In genomic region chr2:163919581-163919980, GRCm38 (mm10) we compare ENCODE assay signal across 11 mouse cellular contexts. TPM values are rescaled to one million over a fixed set of nuclear protein-coding genes. Genes with fewer than 3 reads are reported as not detected.
DNase-seq lines count a peak whose midpoint lies in the region; ATAC-seq and TF ChIP-seq lines count a peak whose summit lies in the region.
"Had no signal": no experiment of that assay in that cellular context is flagged by ENCODE, and none has a peak within 500 bp of the region (broad histone marks: within the 10 kb centered on the region; RNA-seq: fewer than 3 reads in every experiment).

No protein-coding gene starts in this region.

- peaks cover 2% of the 10 kb centered on the region; the same call in 1 of the 2 replicates for H3K4me1 ChIP-seq in forebrain, embryonic 11.5 days (replicated peaks; ENCODE audit: control insufficient read depth, insufficient read depth, low read length)
- peaks cover 18% of the 10 kb centered on the region for H3K4me1 ChIP-seq in forebrain, embryonic 10.5 days
- peaks cover 41% of the 10 kb centered on the region for H3K4me1 ChIP-seq in hindbrain, embryonic 15.5 days (replicated peaks)
- peaks cover 2% of the 10 kb centered on the region for H3K4me1 ChIP-seq in neural tube, embryonic 14.5 days (ENCODE audit: control insufficient read depth, insufficient read depth, low read length)
- H3K4me1 ChIP-seq: liver, embryonic 12.5 days had no signal

- WGBS in forebrain, embryonic 11.5 days, result 67% methylated on average over 3 of the region's 3 CpGs
- WGBS in forebrain, embryonic 10.5 days, result 77% methylated on average over 3 of the region's 3 CpGs
- WGBS in hindbrain, embryonic 15.5 days, result 74% methylated on average over 3 of the region's 3 CpGs
- 85% methylated on average over 3 of the region's 3 CpGs for WGBS in neural tube, embryonic 14.5 days

- no peak overlapping the region for H3K9ac ChIP-seq in forebrain, embryonic 11.5 days (ENCODE audit: low read length)
- H3K9ac ChIP-seq in hindbrain, embryonic 15.5 days, result no peak overlapping the region
- H3K9ac ChIP-seq in neural tube, embryonic 14.5 days (replicated peaks; ENCODE audit: low read depth, low read length), result no peak overlapping the region
- H3K9ac ChIP-seq: liver, embryonic 12.5 days had no signal

- H3K27ac ChIP-seq in forebrain, embryonic 11.5 days (ENCODE audit: low read depth, low read length), result no peak overlapping the region
- H3K27ac ChIP-seq in forebrain, embryonic 10.5 days, result no peak overlapping the region
- no peak overlapping the region for H3K27ac ChIP-seq in layer of hippocampus, adult 2 months
- H3K27ac ChIP-seq in hindbrain, embryonic 15.5 days (replicated peaks), result no peak overlapping the region; the same call in 1 of the 2 replicates
- no peak overlapping the region for H3K27ac ChIP-seq in neural tube, embryonic 14.5 days (ENCODE audit: low read depth, low read length)
- H3K27ac ChIP-seq: liver, embryonic 12.5 days had no signal

- no peak for DNase-seq in forebrain, embryonic 11.5 days (ENCODE audit: low spot score)
- DNase-seq in forebrain, embryonic 10.5 days (ENCODE audit: extremely low spot score, low spot score), result no peak
- DNase-seq in layer of hippocampus, adult 2 months (ENCODE audit: low spot score in 2 of 2), result no peak
- no peak for DNase-seq in layer of hippocampus, adult 9-10 months (ENCODE audit: low spot score)
- DNase-seq in kidney, adult 18-20 months, result no peak
- DNase-seq in lung, postnatal 10 days, result no peak

- H3K27me3 ChIP-seq in forebrain, embryonic 11.5 days (ENCODE audit: control insufficient read depth, insufficient read depth, low read length), result peaks cover 41% of the 10 kb centered on the region
- H3K27me3 ChIP-seq in forebrain, embryonic 10.5 days (ENCODE audit: poor library complexity, severe bottlenecking), result peaks cover 86% of the 10 kb centered on the region
- H3K27me3 ChIP-seq in hindbrain, embryonic 15.5 days, result peaks cover 22% of the 10 kb centered on the region
- H3K27me3 ChIP-seq in neural tube, embryonic 14.5 days (ENCODE audit: control insufficient read depth, insufficient read depth, low read length), result peaks cover 13% of the 10 kb centered on the region

- no peak for ATAC-seq in forebrain, embryonic 11.5 days (replicated peaks; ENCODE audit: low FRiP score)
- no peak for ATAC-seq in hindbrain, embryonic 15.5 days (ENCODE audit: low FRiP score, low read depth)
- ATAC-seq in neural tube, embryonic 14.5 days (ENCODE audit: low read depth), result no peak
- ATAC-seq: liver, embryonic 12.5 days had no signal

- H3K9me3 ChIP-seq in forebrain, embryonic 11.5 days (ENCODE audit: control insufficient read depth, low read length), result no peaks in the 10 kb centered on the region
- H3K9me3 ChIP-seq in forebrain, embryonic 10.5 days, result no peaks in the 10 kb centered on the region
- H3K9me3 ChIP-seq in hindbrain, embryonic 15.5 days, result no peaks in the 10 kb centered on the region
- no peaks in the 10 kb centered on the region for H3K9me3 ChIP-seq in neural tube, embryonic 14.5 days (ENCODE audit: control insufficient read depth, low read length)
- H3K9me3 ChIP-seq: heart, embryonic 10.5 days; liver, embryonic 12.5 days had no signal

- peak overlapping the region; percentile 91; the same call in 1 of the 2 replicates for H3K4me2 ChIP-seq in forebrain, embryonic 11.5 days (ENCODE audit: low read depth, low read length, severe bottlenecking)
- H3K4me2 ChIP-seq in hindbrain, embryonic 15.5 days, result peak overlapping the region; percentile 87
- peak overlapping the region; percentile 51; the same call in 1 of the 2 replicates for H3K4me2 ChIP-seq in neural tube, embryonic 14.5 days (ENCODE audit: low read depth, low read length)

- H3K36me3 ChIP-seq in forebrain, embryonic 11.5 days (ENCODE audit: control insufficient read depth, insufficient read depth, low read length), result no peaks in the 10 kb centered on the region
- no peaks in the 10 kb centered on the region for H3K36me3 ChIP-seq in forebrain, embryonic 10.5 days (replicated peaks)
- H3K36me3 ChIP-seq in hindbrain, embryonic 15.5 days, result no peaks in the 10 kb centered on the region
- H3K36me3 ChIP-seq in neural tube, embryonic 14.5 days (ENCODE audit: control insufficient read depth, insufficient read depth, low read length), result no peaks in the 10 kb centered on the region
- H3K36me3 ChIP-seq: heart, embryonic 10.5 days; liver, embryonic 12.5 days had no signal

- TF ChIP-seq CTCF in layer of hippocampus, adult 2 months (conservative IDR thresholded peaks at IDR 0.05), result no peak

- no peak overlapping the region for H3K4me3 ChIP-seq in forebrain, embryonic 11.5 days (ENCODE audit: low read depth, low read length)
- no peak overlapping the region; the same call in 1 of the 2 replicates for H3K4me3 ChIP-seq in forebrain, embryonic 10.5 days
- peak overlapping the region; percentile 56; the same call in 1 of the 2 replicates for H3K4me3 ChIP-seq in layer of hippocampus, adult 2 months
- H3K4me3 ChIP-seq in hindbrain, embryonic 15.5 days, result peak overlapping the region; percentile 69
- no peak overlapping the region; the same call in 1 of the 2 replicates for H3K4me3 ChIP-seq in neural tube, embryonic 14.5 days (ENCODE audit: low read depth, low read length)

RNA-seq across cellular contexts. Expression of gene Rims4, which starts 1.1 kb away (rescaled TPM):
- 0.98 and 1.2 TPM in 2 replicates for polyA plus RNA-seq in forebrain, embryonic 11.5 days (2014; fragmentation: Nextera tagmentation; extraction: Ambion mirVana)
- 1.1 TPM in 2 replicates for polyA plus RNA-seq in forebrain, embryonic 10.5 days (2016; fragmentation: Nextera tagmentation; extraction: Ambion mirVana)
- 10 to 100 TPM; 37.0 to 39.9 TPM for total RNA-seq in layer of hippocampus, adult 2 months (2021)
- polyA plus RNA-seq in hindbrain, embryonic 15.5 days (2015; fragmentation: Nextera tagmentation; extraction: Ambion mirVana), result 18.2 and 21.5 TPM in 2 replicates
- 6.1 and 8.3 TPM in 2 replicates for polyA plus RNA-seq in neural tube, embryonic 14.5 days (2014; fragmentation: Nextera tagmentation; extraction: Ambion mirVana)
- total RNA-seq: common myeloid progenitor, adult 5-6 weeks had no signal

Comparison
In these comparisons a context has a peak if more than half of its experiments do, and no peak if none do; other contexts are left out.
1. H3K4me3 ChIP-seq: peak in layer of hippocampus, adult 2 months (single experiment) and hindbrain, embryonic 15.5 days (single experiment); none in forebrain, embryonic 11.5 days (single experiment), forebrain, embryonic 10.5 days (single experiment) and neural tube, embryonic 14.5 days (single experiment).
2. Peak in every context shown above with its lines, with median percentiles within 50 percentile points of each other: H3K4me2 ChIP-seq.